Mouse (Mus musculus) bone marrow macrophage, adult 2 months (primary cell): ENCODE data around the gene Nfkb2.

Experiments used
- CTCF ChIP-seq: IDR thresholded peaks from 2 replicates; pipeline ENCODE4 v1.5.1; 2012; ENCODE audit warnings: low read depth, mild to moderate bottlenecking, low read length, moderate library complexity
- POLR2A ChIP-seq: IDR thresholded peaks from 2 replicates; pipeline ENCODE4 v1.6.1; 2012; ENCODE audit warnings: mild to moderate bottlenecking, low read depth, low read length, borderline replicate concordance

DNA sequence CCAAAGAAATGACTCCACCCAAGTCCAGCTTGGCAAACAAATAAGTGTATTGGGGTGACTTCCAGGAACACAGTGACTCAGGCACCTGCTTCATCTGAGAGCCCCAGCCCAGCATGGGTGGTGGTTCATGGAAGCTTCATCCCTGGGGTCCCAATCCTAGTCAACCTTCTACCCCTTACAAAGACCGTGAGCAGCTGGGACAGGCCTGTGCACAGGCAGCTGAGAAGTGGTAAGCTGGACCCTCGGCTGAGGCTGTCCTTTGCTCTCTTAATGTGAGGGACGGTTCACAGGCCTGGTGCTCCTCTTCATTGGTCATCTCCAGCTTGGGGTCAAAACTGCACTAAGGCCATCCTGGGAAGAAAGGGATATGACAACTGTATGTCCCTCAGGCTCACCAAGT lies 16.6 kb upstream of the Nfkb2 start:
- no peak for TF ChIP-seq CTCF
- TF ChIP-seq POLR2A, result no peak
